Mouse (Mus musculus) neural tube, postnatal 0 days (tissue): ENCODE measurements around the gene Fam167b. TPM values are rescaled to one million over a fixed set of nuclear protein-coding genes. Genes with fewer than 3 reads are reported as not detected.

Experiments used
- microRNA-seq: library from miRNA; unstranded; fragments of <30 nt; microRNA quantifications from one replicate; pipeline ENCODE4, GENCODE M21; 2016
- polyA plus RNA-seq: library from polyadenylated mRNA; unstranded; fragments of >200 nt; fragmentation: Nextera tagmentation; extraction: Ambion mirVana; gene quantifications from 2 replicates; pipeline ENCODE4 v1.2.1, GENCODE M21; 2015

Fam167b gene
- polyA plus RNA-seq = 0.25 and 0.43 TPM in 2 replicates

DNA sequence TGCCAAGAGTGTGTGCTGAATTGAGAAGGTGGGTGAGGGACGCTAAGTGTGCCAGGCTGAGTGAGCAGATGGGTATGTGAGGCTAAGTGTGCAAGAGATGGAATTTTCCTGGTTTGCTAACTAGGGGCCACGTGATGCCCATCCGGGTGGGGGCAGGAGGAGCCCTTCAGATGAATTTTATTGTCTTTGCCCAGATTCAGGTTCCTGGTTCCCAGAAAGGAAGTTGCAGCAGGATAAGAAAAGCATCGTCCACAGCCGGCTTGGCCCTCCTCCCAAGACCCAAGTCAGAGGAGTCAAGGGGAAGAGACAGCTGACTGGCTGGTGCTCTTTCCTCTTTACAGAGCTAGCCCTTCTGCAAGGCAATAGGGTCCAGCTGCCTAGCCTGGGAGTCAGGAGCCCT lies at the start of gene Fam167b:
Gene Fam167b, minus strand, starts transcription at position 84 of the 400 bp plus-strand sequence.

DNA sequence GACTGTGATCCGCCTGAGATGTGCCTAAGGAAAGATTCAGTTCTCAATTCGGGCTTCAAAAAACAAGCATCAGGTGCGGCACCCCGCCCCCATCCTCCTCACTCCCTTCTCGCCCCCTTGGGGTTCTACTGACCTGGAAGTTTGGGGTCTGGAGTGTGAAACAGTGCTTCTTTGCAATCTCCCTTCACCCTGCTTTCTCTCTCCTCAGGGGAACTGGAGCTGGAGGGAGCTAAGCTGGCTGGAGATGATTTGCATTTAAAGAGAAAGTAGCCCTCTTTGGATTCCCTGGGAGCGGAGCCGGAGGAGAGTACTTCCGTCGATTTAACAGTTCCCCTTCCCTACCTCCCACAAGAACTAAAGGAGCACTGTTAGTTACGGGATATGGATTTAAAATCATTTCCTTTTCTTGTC lies 45.3 kb upstream of the Fam167b start, which contains the start of gene Ccdc28b:
Gene Ccdc28b, minus strand, starts transcription at position 267 of the 411 bp plus-strand sequence.

DNA sequence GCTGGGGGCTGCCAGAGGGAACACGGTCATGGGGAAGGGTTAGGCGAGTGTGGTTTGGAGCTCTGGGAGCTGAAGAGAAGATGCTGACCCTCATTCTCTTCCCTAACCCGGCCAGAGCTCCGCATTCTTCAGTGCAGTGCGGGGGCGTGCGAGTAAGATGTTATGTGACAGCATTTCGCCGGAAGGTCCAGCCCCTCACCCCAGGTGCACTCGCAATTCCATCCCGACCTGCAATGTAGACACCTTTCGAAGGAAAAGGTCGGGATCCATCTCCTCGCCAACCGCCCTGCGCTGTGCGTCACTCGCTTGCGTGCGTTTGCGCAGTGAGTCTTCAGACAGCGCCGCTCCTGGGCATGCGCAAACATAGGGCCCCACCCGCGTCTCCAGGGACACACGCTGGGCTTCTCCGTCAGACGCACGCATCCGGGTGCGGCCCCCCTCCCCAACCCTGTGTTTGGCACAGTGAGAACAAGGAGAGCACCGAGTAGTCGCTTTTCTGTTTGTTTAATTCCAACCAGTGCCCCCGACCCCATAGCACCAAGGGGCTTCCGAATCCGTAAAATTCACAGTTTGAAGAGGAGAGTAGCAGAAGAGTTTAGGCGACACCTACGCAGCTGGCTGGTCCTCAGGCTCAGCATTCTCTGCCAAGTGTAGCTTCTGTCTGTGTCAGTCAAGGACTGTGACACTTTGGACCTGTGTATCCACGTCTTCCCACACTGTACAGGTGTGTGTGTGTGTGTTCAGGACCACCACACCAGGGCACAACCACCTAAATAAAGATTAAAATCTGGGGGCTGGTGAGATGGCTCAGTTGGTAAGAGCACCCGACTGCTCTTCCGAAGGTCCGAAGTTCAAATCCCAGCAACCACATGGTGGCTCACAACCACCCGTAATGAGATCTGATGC lies 40.7 kb upstream of the Fam167b start, which contains the start of gene Iqcc:
Gene Iqcc, minus strand, starts transcription at position 314 of the 906 bp plus-strand sequence.

DNA sequence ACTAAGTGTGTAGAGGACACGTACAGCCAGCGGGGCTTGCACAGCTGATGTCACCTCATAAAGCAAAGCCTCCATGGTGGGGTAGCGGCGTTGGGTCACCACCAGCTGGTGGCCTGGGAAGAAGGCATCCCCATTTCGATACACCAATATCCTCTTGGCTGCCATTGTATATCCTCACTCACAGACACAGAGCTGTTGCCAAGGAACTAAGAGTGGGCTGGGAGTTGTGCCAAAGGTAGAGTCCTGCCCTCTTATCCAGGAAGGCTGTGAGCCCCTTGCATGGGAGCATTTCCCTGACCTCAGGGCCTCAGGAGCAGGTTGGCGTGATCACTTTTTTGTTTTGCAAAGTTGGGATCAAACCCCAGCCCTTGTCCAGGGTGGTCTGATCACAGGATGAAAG lies 35.7 kb upstream of the Fam167b start, which contains the start of gene Dcdc2b:
Gene Dcdc2b, minus strand, starts transcription at position 165 of the 400 bp plus-strand sequence.

DNA sequence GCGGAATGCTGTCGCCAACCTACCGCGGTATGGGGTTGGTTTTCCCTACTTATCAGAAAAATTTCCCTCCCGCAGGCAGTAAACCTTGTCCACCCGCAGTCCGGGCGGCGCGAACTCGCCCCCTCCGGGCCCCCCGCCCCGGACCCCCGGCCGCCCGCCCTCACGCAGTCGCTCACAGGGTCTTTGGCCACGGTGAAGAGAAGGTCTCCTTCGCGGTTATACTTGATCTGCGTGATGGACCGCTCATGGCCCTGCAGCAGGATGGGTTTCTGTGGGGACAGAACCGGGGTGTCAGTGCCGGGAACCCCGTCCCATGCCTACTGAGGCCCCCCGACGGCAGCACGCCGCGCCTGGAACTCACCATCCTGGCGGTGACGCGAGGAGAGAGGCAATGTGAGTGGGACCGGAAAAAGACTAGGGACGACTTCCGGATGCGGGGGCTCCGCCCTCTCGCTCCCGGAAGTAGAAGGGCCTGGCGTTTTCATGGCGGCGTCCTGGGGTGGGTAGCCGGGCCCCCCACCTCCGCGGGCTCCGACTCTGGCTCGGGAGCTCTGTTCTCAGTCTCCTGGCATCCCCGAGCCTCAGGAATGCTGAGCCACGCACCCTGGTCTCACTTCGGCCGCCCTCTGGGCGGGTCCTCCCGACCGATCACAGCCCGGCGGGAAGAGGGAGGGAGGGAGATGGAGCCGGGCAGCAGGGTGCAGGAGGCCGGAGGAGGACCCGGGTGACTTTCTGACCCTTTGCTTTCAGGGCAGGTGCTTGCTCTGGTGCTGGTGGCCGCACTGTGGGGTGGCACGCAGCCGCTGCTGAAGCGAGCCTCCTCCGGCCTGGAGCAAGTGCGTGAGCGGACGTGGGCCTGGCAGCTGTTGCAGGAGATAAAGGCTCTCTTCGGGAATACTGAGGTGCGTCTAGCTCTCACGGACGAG lies 22.1 kb upstream of the Fam167b start, which contains the start of the genes Eif3i and Tmem234:
Gene Eif3i, minus strand, starts transcription at position 416 of the 926 bp plus-strand sequence.
Gene Tmem234, plus strand, starts transcription at position 436 of the 926 bp plus-strand sequence.

DNA sequence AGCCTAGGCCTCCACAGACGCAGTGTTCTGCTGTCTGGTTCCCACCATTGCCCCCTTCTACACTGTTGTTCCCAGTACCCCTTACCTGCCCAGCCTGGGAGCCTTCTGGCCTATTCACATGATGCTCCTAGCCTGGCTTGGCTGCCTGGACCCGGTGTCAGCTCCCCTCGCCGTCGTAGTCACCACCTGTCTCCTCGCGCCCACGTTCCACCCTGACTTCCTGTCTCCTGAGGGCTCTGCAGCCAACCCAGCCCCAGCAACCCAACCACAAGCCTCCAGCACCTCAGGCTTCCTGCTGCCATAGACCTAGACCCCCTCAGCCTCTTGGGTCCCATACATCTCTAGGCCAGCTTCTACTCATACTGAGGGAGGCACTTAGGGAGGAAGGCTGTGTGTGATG lies 4.9 kb downstream of the Fam167b start, which contains the start of gene Lck:
Gene Lck, minus strand, starts transcription at position 212 of the 400 bp plus-strand sequence.

DNA sequence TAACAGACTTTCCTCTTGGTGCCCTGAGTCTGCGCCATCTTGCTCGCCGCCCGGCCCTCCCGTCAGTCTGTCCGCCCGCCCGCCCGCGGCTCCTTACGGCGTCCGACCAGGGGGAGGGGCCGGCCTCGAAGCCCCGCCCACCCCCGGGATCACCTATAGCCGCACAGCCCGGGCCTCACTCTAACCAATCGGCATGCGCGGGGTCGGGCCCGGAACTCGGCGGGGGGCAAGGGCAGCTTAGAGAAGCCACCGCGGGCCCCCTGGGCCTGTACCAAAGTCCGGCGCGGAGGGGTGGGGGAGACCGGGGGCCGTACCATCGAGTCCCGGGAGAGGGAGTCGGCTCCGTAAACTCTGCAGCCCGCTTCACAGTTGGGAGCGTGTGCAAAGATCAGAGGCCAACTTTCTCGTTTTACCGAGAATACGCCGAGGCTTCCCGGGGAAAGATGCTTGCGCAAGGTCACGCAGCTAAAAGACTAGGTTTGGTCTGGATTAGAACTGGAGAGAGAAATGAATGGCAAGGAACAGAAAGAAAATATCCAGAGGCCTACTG lies 35.7 kb downstream of the Fam167b start, which contains the start of gene Hdac1:
Gene Hdac1, minus strand, starts transcription at position 122 of the 550 bp plus-strand sequence.

Small RNA genes lying within 50 kb of the gene (microRNA-seq; reads per million reads assigned to microRNA genes)
- not detected for gene Mir8119

Other genes with a start within 250 kb of the Fam167b start
- 186 and 200 TPM in 2 replicates for gene Rbbp4, start 243.2 kb downstream of the Fam167b start, polyA plus RNA-seq
- gene Zbtb8os, start 242.9 kb downstream of the Fam167b start, polyA plus RNA-seq = 21.0 and 23.1 TPM in 2 replicates
- 14.9 and 16.7 TPM in 2 replicates for gene Zbtb8a, start 200.4 kb downstream of the Fam167b start, polyA plus RNA-seq
- 11.3 and 12.0 TPM in 2 replicates for gene Zbtb8b, start 137.7 kb downstream of the Fam167b start, polyA plus RNA-seq
- gene Bsdc1, start 117.0 kb downstream of the Fam167b start, polyA plus RNA-seq = 24.4 and 26.3 TPM in 2 replicates
- 0.60 and 0.62 TPM in 2 replicates for gene Tssk3, start 87.5 kb downstream of the Fam167b start, polyA plus RNA-seq
- gene Fam229a, start 87.4 kb downstream of the Fam167b start, polyA plus RNA-seq = 3.1 and 4.1 TPM in 2 replicates
- 1,475 and 1,521 TPM in 2 replicates for gene Marcksl1, start 65.0 kb downstream of the Fam167b start, polyA plus RNA-seq
- gene Hdac1, start 35.8 kb downstream of the Fam167b start, polyA plus RNA-seq = 67.7 and 69.6 TPM in 2 replicates
- 10.8 and 13.8 TPM in 2 replicates for gene Lck, start 4.9 kb downstream of the Fam167b start, polyA plus RNA-seq
- gene Eif3i, start 22.1 kb upstream of the Fam167b start, polyA plus RNA-seq = 239 and 245 TPM in 2 replicates
- 219 and 222 TPM in 2 replicates for gene Tmem234, start 22.1 kb upstream of the Fam167b start, polyA plus RNA-seq
- 2.8 and 4.1 TPM in 2 replicates for gene Dcdc2b, start 35.7 kb upstream of the Fam167b start, polyA plus RNA-seq
- gene Iqcc, start 40.5 kb upstream of the Fam167b start, polyA plus RNA-seq = 29.2 and 30.6 TPM in 2 replicates
- gene Ccdc28b, start 45.4 kb upstream of the Fam167b start, polyA plus RNA-seq = 160 and 180 TPM in 2 replicates
- gene Txlna, start 62.5 kb upstream of the Fam167b start, polyA plus RNA-seq = 25.9 and 26.3 TPM in 2 replicates
- 11.7 and 13.0 TPM in 2 replicates for gene Kpna6, start 94.2 kb upstream of the Fam167b start, polyA plus RNA-seq
- gene Tmem39b, start 118.3 kb upstream of the Fam167b start, polyA plus RNA-seq = 8.6 and 10.2 TPM in 2 replicates
- gene Khdrbs1, start 163.8 kb upstream of the Fam167b start, polyA plus RNA-seq = 73.4 and 78.6 TPM in 2 replicates
- 217 and 265 TPM in 2 replicates for gene Ptp4a2, start 232.7 kb upstream of the Fam167b start, polyA plus RNA-seq